Mouse (Mus musculus) CH12.LX (cell line): ENCODE data around the gene Tmem151b. TPM values are rescaled to one million over a fixed set of nuclear protein-coding genes. Genes with fewer than 3 reads are reported as not detected.

ENCODE experiments used
- DNase-seq: peaks from one replicate; pipeline ENCODE4 v3.0.0-alpha.2; 2013; ENCODE audit errors: extremely low read depth
- H3K27ac ChIP-seq: 2 replicates; pipeline ENCODE4 v1.5.1; 2012; ENCODE audit warnings: low read depth, mild to moderate bottlenecking, control low read depth, moderate library complexity; ENCODE audit not compliant: insufficient read depth
- H3K27me3 ChIP-seq: replicated peaks from 2 replicates; pipeline ENCODE3; 2012; ENCODE audit warnings: inconsistent platforms
- H3K36me3 ChIP-seq, 2 experiments: replicated peaks in 1 of 2; 2 replicates each; pipeline versions ENCODE3 to v1.6.1; 2012; ENCODE audit warnings: inconsistent platforms in 1 of 2, low read length in 1 of 2, mild to moderate bottlenecking in 1 of 2, mixed read lengths in 1 of 2, moderate library complexity in 1 of 2; ENCODE audit not compliant: control insufficient read depth in 1 of 2, insufficient read depth in 1 of 2
- H3K4me1 ChIP-seq, 2 experiments: 2 replicates each; pipeline ENCODE4 v1.6.1; 2012; ENCODE audit warnings: inconsistent platforms in 1 of 2, moderate library complexity in 1 of 2; ENCODE audit not compliant: insufficient read depth in 2 of 2, control insufficient read depth in 1 of 2
- H3K4me2 ChIP-seq: 2 replicates; pipeline ENCODE4 v1.6.1; 2012; ENCODE audit warnings: low read depth, mild to moderate bottlenecking, control low read depth; ENCODE audit not compliant: poor library complexity, insufficient read depth, severe bottlenecking
- H3K4me3 ChIP-seq, 3 experiments: fragments of 150-350 bp in 1 of 3; sonication (generic) in 1 of 3; replicated peaks in 1 of 3; 2 replicates each; pipeline versions ENCODE3 to v1.5.1; 2011 to 2012; ENCODE audit warnings: low read depth in 2 of 3, low read length in 2 of 3, mild to moderate bottlenecking in 2 of 3, moderate library complexity in 2 of 3, control low read depth in 1 of 3, improper control_type of control experiment in 1 of 3, inconsistent platforms in 1 of 3, mixed read lengths in 1 of 3; ENCODE audit not compliant: poor library complexity in 1 of 3
- H3K79me2 ChIP-seq: replicated peaks from 2 replicates; pipeline ENCODE4 v1.6.1; 2012; ENCODE audit warnings: mild to moderate bottlenecking, moderate library complexity; ENCODE audit not compliant: control insufficient read depth, poor library complexity, insufficient read depth, severe bottlenecking; ENCODE audit errors: extremely low read depth
- H3K9ac ChIP-seq: 2 replicates; pipeline ENCODE4 v1.6.1; 2012; ENCODE audit warnings: low read depth, mild to moderate bottlenecking, control low read depth, moderate library complexity; ENCODE audit not compliant: insufficient read depth
- H3K9me3 ChIP-seq: replicated peaks from 2 replicates; pipeline ENCODE3; 2012; ENCODE audit warnings: low read length, inconsistent platforms, mixed read lengths
- E2F4 ChIP-seq: IDR thresholded peaks from 2 replicates; pipeline ENCODE4 v1.6.1; 2011; ENCODE audit warnings: low read depth, low read length, improper control_type of control experiment; ENCODE audit not compliant: insufficient replicate concordance
- EP300 ChIP-seq: IDR thresholded peaks from 2 replicates; pipeline ENCODE4 v1.6.1; 2011; ENCODE audit warnings: low read length, improper control_type of control experiment
- ETS1 ChIP-seq: conservative IDR thresholded peaks from 2 replicates; pipeline ENCODE4 v1.6.1; 2012; ENCODE audit warnings: low read depth, mild to moderate bottlenecking, inconsistent platforms, low read length, improper control_type of control experiment, moderate library complexity
- GABPA ChIP-seq: IDR thresholded peaks from 2 replicates; pipeline ENCODE4 v1.6.1; 2012; ENCODE audit warnings: low read depth, low read length, improper control_type of control experiment, inconsistent platforms; ENCODE audit not compliant: insufficient replicate concordance
- HCFC1 ChIP-seq: IDR thresholded peaks from 2 replicates; pipeline ENCODE4 v1.6.1; 2012; ENCODE audit warnings: low read depth, mild to moderate bottlenecking, inconsistent platforms, low read length, improper control_type of control experiment
- IRF4 ChIP-seq: IDR thresholded peaks from 2 replicates; pipeline ENCODE4 v1.6.1; 2014; ENCODE audit warnings: low read depth, mild to moderate bottlenecking, inconsistent platforms, low read length, improper control_type of control experiment
- JUN ChIP-seq: IDR thresholded peaks from 2 replicates; pipeline ENCODE4 v1.6.1; 2011; ENCODE audit warnings: low read depth, mild to moderate bottlenecking, low read length, improper control_type of control experiment, moderate library complexity; ENCODE audit not compliant: insufficient read depth
- JUND ChIP-seq: conservative IDR thresholded peaks from 2 replicates; pipeline ENCODE4 v1.6.1; 2011; ENCODE audit warnings: low read depth, low read length, improper control_type of control experiment
- KAT2A ChIP-seq: IDR thresholded peaks from 2 replicates; pipeline ENCODE4 v1.6.1; 2012; ENCODE audit warnings: low read length, improper control_type of control experiment, inconsistent platforms; ENCODE audit not compliant: insufficient replicate concordance
- MAFK ChIP-seq: IDR thresholded peaks from 2 replicates; pipeline ENCODE4 v1.6.1; 2011; ENCODE audit warnings: low read length, improper control_type of control experiment; ENCODE audit not compliant: insufficient replicate concordance
- MEF2A ChIP-seq: IDR thresholded peaks from 2 replicates; pipeline ENCODE4 v1.6.1; 2014; ENCODE audit warnings: low read depth, mild to moderate bottlenecking, inconsistent platforms, low read length, improper control_type of control experiment, borderline replicate concordance
- MXI1 ChIP-seq: IDR thresholded peaks from 2 replicates; pipeline ENCODE4 v1.6.1; 2011; ENCODE audit warnings: mild to moderate bottlenecking, low read depth, low read length, improper control_type of control experiment
- MYC ChIP-seq: IDR thresholded peaks from 2 replicates; pipeline ENCODE4 v1.6.1; 2011; ENCODE audit warnings: low read depth, mild to moderate bottlenecking, improper control_type of control experiment, low read length
- NELFE ChIP-seq: IDR thresholded peaks from 2 replicates; pipeline ENCODE4 v1.6.1; 2011; ENCODE audit warnings: low read depth, low read length, improper control_type of control experiment
- NRF1 ChIP-seq: IDR thresholded peaks from 2 replicates; pipeline ENCODE4 v1.6.1; 2014; ENCODE audit warnings: low read depth, mild to moderate bottlenecking, inconsistent platforms, low read length, improper control_type of control experiment, moderate library complexity
- PAX5 ChIP-seq: IDR thresholded peaks from 2 replicates; pipeline ENCODE4 v1.6.1; 2012; ENCODE audit warnings: low read length, inconsistent platforms, mixed read lengths
- POLR2A ChIP-seq: IDR thresholded peaks from 2 replicates; pipeline ENCODE4 v1.6.1; 2011; ENCODE audit warnings: low read depth, mild to moderate bottlenecking, improper control_type of control experiment, low read length
- RAD21 ChIP-seq: IDR thresholded peaks from 2 replicates; pipeline ENCODE4 v1.6.1; 2011; ENCODE audit warnings: low read depth, mild to moderate bottlenecking, low read length, improper control_type of control experiment, moderate library complexity
- RCOR1 ChIP-seq: conservative IDR thresholded peaks from 2 replicates; pipeline ENCODE4 v1.6.1; 2012; ENCODE audit warnings: low read depth, mild to moderate bottlenecking, inconsistent platforms, low read length, improper control_type of control experiment
- SIN3A ChIP-seq: IDR thresholded peaks from 2 replicates; pipeline ENCODE4 v1.6.1; 2012; ENCODE audit warnings: low read length, improper control_type of control experiment, inconsistent platforms
- SMC3 ChIP-seq: IDR thresholded peaks from 2 replicates; pipeline ENCODE4 v1.6.1; 2011; ENCODE audit warnings: low read depth, low read length, improper control_type of control experiment
- TCF12 ChIP-seq: IDR thresholded peaks from 2 replicates; pipeline ENCODE4 v1.6.1; 2014; ENCODE audit warnings: low read depth, mild to moderate bottlenecking, inconsistent platforms, low read length, improper control_type of control experiment
- USF2 ChIP-seq: conservative IDR thresholded peaks from 2 replicates; pipeline ENCODE4 v1.6.1; 2011; ENCODE audit warnings: low read depth, low read length, improper control_type of control experiment
- ZNF384 ChIP-seq: IDR thresholded peaks from 2 replicates; pipeline ENCODE4 v1.6.1; 2012; ENCODE audit warnings: low read depth, low read length, improper control_type of control experiment, inconsistent platforms
- dilution Hi-C: fragments of 300-500 bp; cut with MboI; formaldehyde crosslinking; loops from 2 replicates; pipeline ENCODE4 v1.14.3; 2020; ENCODE audit warnings: low sequenced_read_pairs; ENCODE audit not compliant: extremely low pct_unique_long_range_greater_than_20kb, extremely low pct_ligation_motif_present
- in situ Hi-C: fragments of 300-500 bp; cut with MboI; formaldehyde crosslinking; loops from 3 replicates; pipeline ENCODE4 v1.14.3; 2019; ENCODE audit warnings: low sequenced_read_pairs, low pct_ligation_motif_present, low pct_unique_long_range_greater_than_20kb, mixed read lengths
- polyA plus RNA-seq: library from polyadenylated mRNA; unstranded; fragments of >175 nt; gene quantifications from 2 replicates; pipeline ENCODE4 v1.2.1, GENCODE M21; 2012; ENCODE audit warnings: low read depth; ENCODE audit not compliant: insufficient read length
- total RNA-seq, 2 experiments: library from RNA; depleted of rRNA; stranded (reverse); fragments of 300-350 nt in 1 of 2; fragments of >200 nt in 1 of 2; gene quantifications; 2 replicates each; pipeline ENCODE4 v1.2.3; 2012 to 2014

Gene Tmem151b
- total RNA-seq (2012; rRNA removed) (0.42 and 0.50 TPM in 2 replicates), total RNA-seq (2014; rRNA removed) (0.12 and 0.30 TPM in 2 replicates), polyA plus RNA-seq (0.53 and 0.72 TPM in 2 replicates)

GRCm38 (mm10) chr17:45549617-45550181 lies at the start of gene Tmem151b:
Gene Tmem151b, minus strand, starts transcription at chr17:45549677.
- Histone ChIP-seq H3K27me3 (peaks cover 1% of the 10 kb centered on the region), H3K9me3 (peaks cover 2% of the 10 kb centered on the region), H3K27ac (no peak within 1 kb of the TSS), H3K4me3 (no peak within 1 kb of the TSS), H3K4me2 (no peak within 1 kb of the TSS), H3K36me3 (no peaks in the 10 kb centered on the region), H3K79me2 (no peaks in the 10 kb centered on the region), H3K9ac (no peak within 1 kb of the TSS), H3K4me1 (peaks cover 17 to 38% of the 10 kb centered on the region in 2 experiments)
- dilution Hi-C loops = no loop called here
- no peak for DNase-seq
- no peak for TF ChIP-seq USF2
- no peak for TF ChIP-seq SMC3
- no peak for TF ChIP-seq GABPA
- TF ChIP-seq NELFE = no peak
- no peak for TF ChIP-seq MXI1
- TF ChIP-seq HCFC1 = no peak
- TF ChIP-seq POLR2A = no peak
- no peak for TF ChIP-seq MAFK
- in situ Hi-C loops = loop anchor here (5.0 kb wide), 1 partner anchor 32 kb away; no protein-coding TSS in a partner anchor

- no peak for DNase-seq
- H3K4me3 ChIP-seq = no peak overlapping the region
- in situ Hi-C loops (no loop called here), dilution Hi-C loops (no loop called here)
- no peaks in the 10 kb centered on the region for H3K9me3 ChIP-seq
- H3K36me3 ChIP-seq = no peaks in the 10 kb centered on the region
- H3K4me2 ChIP-seq = peak overlapping the region; percentile 70; the same call in 1 of the 2 replicates
- 0 out of 2 replicates have a peak, but pooled peaks cover 3% of the 10 kb centered on the region for H3K79me2 ChIP-seq
- TF ChIP-seq SIN3A = no peak
- TF ChIP-seq KAT2A = no peak
- no peak for TF ChIP-seq EP300
- no peak for TF ChIP-seq NRF1
- peaks cover 1% of the 10 kb centered on the region for H3K27me3 ChIP-seq
- no peak overlapping the region for H3K27ac ChIP-seq
- peaks cover 10 to 39% of the 10 kb centered on the region in 2 experiments for H3K4me1 ChIP-seq
- no peak overlapping the region for H3K9ac ChIP-seq
Measured at GRCm38 (mm10) chr17:45598891-45599290, 49.4 kb upstream of the Tmem151b start.

GRCm38 (mm10) chr17:45598376-45598775 lies 48.9 kb upstream of the Tmem151b start:
- no peak overlapping the region for H3K27ac ChIP-seq
- in situ Hi-C loops = no loop called here
- TF ChIP-seq PAX5 (no peak), MYC (no peak), SMC3 (no peak), ETS1 (no peak), RCOR1 (no peak), ZNF384 (no peak), POLR2A (no peak), JUN (no peak), JUND (no peak), EP300 (no peak), HCFC1 (no peak), IRF4 (no peak), E2F4 (no peak), RAD21 (no peak), MEF2A (no peak), GABPA (no peak), SIN3A (no peak), MAFK (no peak), TCF12 (no peak)

More at GRCm38 (mm10) chr17:45598376-45598775, 48.9 kb upstream of the Tmem151b start:
- H3K27me3 ChIP-seq = peaks cover 1% of the 10 kb centered on the region
- no peaks in the 10 kb centered on the region for H3K36me3 ChIP-seq
- H3K4me3 ChIP-seq = no peak overlapping the region
- H3K79me2 ChIP-seq = 0 out of 2 replicates have a peak, but pooled peaks cover 3% of the 10 kb centered on the region
- no peak overlapping the region for H3K9ac ChIP-seq
- peaks cover 15 to 44% of the 10 kb centered on the region in 2 experiments for H3K4me1 ChIP-seq
- DNase-seq = no peak
- no peak overlapping the region for H3K4me2 ChIP-seq
- dilution Hi-C loops = no loop called here
- H3K9me3 ChIP-seq = no peaks in the 10 kb centered on the region
